Mouse (Mus musculus): ENCODE data around the gene Dnase2a.

Dnase2a gene

GRCm38 (mm10) chr8:84937620-84938485 lies 29.5 kb downstream of the Dnase2a start:
- no peak for DNase-seq

GRCm38 (mm10) chr8:84943699-84944098 lies 35.3 kb downstream of the Dnase2a start:
- peak; percentile 63 for DNase-seq

GRCm38 (mm10) chr8:84944478-84945160 lies 36.3 kb downstream of the Dnase2a start:
- DNase-seq: peak; percentile 84

GRCm38 (mm10) chr8:84945235-84945632 lies 36.9 kb downstream of the Dnase2a start:
- peak; percentile 69 for DNase-seq

- DNase-seq: peak; percentile 77
These were observed 37.5 kb downstream of the Dnase2a start for GRCm38 (mm10) chr8:84945633-84946527.

GRCm38 (mm10) chr8:84946528-84947240 lies 38.3 kb downstream of the Dnase2a start, which contains the start of gene Rtbdn:
Gene Rtbdn (plus strand): TSS chr8:84946991.
- DNase-seq: peak; percentile 70

- DNase-seq: peak; percentile 70
These were observed 38.8 kb downstream of the Dnase2a start for GRCm38 (mm10) chr8:84947241-84947545.

- DNase-seq: peak; percentile 18
These were observed 41.4 kb downstream of the Dnase2a start for GRCm38 (mm10) chr8:84949753-84950152.

- DNase-seq: peak; percentile 12
These were observed 44.4 kb downstream of the Dnase2a start for GRCm38 (mm10) chr8:84952612-84953255.

GRCm38 (mm10) chr8:84956768-84957167 lies 48.4 kb downstream of the Dnase2a start:
- DNase-seq: peak; percentile 88

GRCm38 (mm10) chr8:84959811-84960210 lies 51.5 kb downstream of the Dnase2a start:
- no peak for DNase-seq

GRCm38 (mm10) chr8:84963952-84964351 lies 55.6 kb downstream of the Dnase2a start:
- no peak for DNase-seq

GRCm38 (mm10) chr8:84965731-84966291 lies 57.5 kb downstream of the Dnase2a start:
- DNase-seq: peak; percentile 98

- DNase-seq: no peak
These were observed 58.2 kb downstream of the Dnase2a start for GRCm38 (mm10) chr8:84966603-84967002.

- DNase-seq: no peak
These were observed 59.4 kb downstream of the Dnase2a start for GRCm38 (mm10) chr8:84967532-84968304.

GRCm38 (mm10) chr8:84968650-84969049 lies 60.3 kb downstream of the Dnase2a start:
- DNase-seq: peak; percentile 6

GRCm38 (mm10) chr8:84969241-84970134 lies 61.1 kb downstream of the Dnase2a start, which contains the start of the genes Gm49661, Prdx2 and Rnaseh2a:
Gene Gm49661 (minus strand): TSS chr8:84969433.
Gene Prdx2 (plus strand): TSS chr8:84969587.
Gene Rnaseh2a (minus strand): TSS chr8:84969767.
- DNase-seq: peak; percentile 90

- DNase-seq: no peak
These were observed 61.9 kb downstream of the Dnase2a start for GRCm38 (mm10) chr8:84970135-84970790.

- DNase-seq: no peak
These were observed 62.6 kb downstream of the Dnase2a start for GRCm38 (mm10) chr8:84970913-84971312.
